8 mouse cellular contexts compared by ENCODE assay signal in the genomic region with DNA sequence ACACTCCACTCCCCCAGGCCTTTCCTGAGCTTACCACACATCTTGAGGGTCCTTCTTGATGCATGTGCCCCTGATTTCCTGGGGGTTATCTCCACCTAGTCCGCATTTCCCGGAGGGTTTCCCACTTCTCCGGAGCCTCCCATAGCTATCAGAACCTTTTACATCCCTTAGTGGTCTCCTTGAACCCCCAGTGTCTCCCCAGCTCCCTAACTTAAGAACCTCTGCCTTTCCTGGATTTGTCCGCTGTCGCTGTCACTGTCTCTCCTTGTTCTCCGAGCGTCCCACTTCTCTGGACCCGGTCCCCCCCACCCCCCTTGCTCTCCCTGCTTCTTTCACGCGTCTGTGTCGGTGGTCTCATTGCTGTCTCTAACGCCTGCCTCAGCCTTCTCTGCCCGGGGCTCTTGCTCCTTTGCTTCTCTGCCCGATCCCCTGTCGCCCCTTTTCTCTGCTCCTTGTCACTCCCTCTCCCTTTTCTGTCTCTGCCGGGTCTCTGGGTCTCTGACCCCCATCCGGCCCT. TPM values are rescaled to one million over a fixed set of nuclear protein-coding genes. Genes with fewer than 3 reads are reported as not detected.
DNase-seq lines count a peak whose midpoint lies in the region; ATAC-seq and TF ChIP-seq lines count a peak whose summit lies in the region.

No protein-coding gene starts in this region.

- H3K27ac ChIP-seq in kidney, embryonic 15.5 days = peak overlapping the region; percentile 81
- H3K27ac ChIP-seq in cortical plate, adult 2 months (ENCODE audit: insufficient read depth, low read length) = peak overlapping the region; percentile 95
- H3K27ac ChIP-seq in intestine, embryonic 14.5 days (ENCODE audit: low read depth) = peak overlapping the region; percentile 77

- under 1% methylated on average over 17 of the region's 17 CpGs for WGBS in kidney, embryonic 15.5 days
- WGBS in intestine, embryonic 14.5 days = under 1% methylated on average over 17 of the region's 17 CpGs

- no peak for TF ChIP-seq POLR2A in cortical plate, adult 2 months (IDR thresholded peaks at IDR 0.05; ENCODE audit: extremely low read depth, insufficient read depth, low read length)

- no peaks in the 10 kb centered on the region for H3K27me3 ChIP-seq in kidney, embryonic 15.5 days
- no peaks in the 10 kb centered on the region for H3K27me3 ChIP-seq in intestine, embryonic 14.5 days (replicated peaks; ENCODE audit: control insufficient read depth, insufficient read depth, low read length)

- H3K9ac ChIP-seq in kidney, embryonic 15.5 days = peak overlapping the region; percentile 95
- peak overlapping the region; percentile 93 for H3K9ac ChIP-seq in intestine, embryonic 14.5 days (ENCODE audit: low read length)

- H3K4me1 ChIP-seq in kidney, embryonic 15.5 days = peaks cover 82% of the 10 kb centered on the region
- peaks cover 34% of the 10 kb centered on the region for H3K4me1 ChIP-seq in cortical plate, adult 2 months (ENCODE audit: control insufficient read depth, insufficient read depth, low read length)
- peaks cover 67% of the 10 kb centered on the region for H3K4me1 ChIP-seq in intestine, embryonic 14.5 days (replicated peaks; ENCODE audit: control insufficient read depth, insufficient read depth, low read length)

- H3K4me3 ChIP-seq in kidney, embryonic 15.5 days (replicated peaks) = peak overlapping the region; percentile 81
- H3K4me3 ChIP-seq in cortical plate, adult 2 months (ENCODE audit: insufficient read depth, low read length) = peak overlapping the region; percentile 80
- H3K4me3 ChIP-seq in intestine, embryonic 14.5 days (ENCODE audit: low read depth, low read length) = peak overlapping the region; percentile 84

- no peaks in the 10 kb centered on the region for H3K9me3 ChIP-seq in kidney, embryonic 15.5 days (replicated peaks)
- no peaks in the 10 kb centered on the region for H3K9me3 ChIP-seq in intestine, embryonic 14.5 days (ENCODE audit: control insufficient read depth, low read length)

- DNase-seq in kidney, adult 8-10 months = no peak
- peak; percentile 80 for DNase-seq in intestine, embryonic 14.5 days (ENCODE audit: low spot score)
- DNase-seq in neural tube, embryonic 10.5 days (ENCODE audit: extremely low spot score, low spot score) = peak; percentile 61
- no peak for DNase-seq in cerebellum, postnatal 36 days
- no peak for DNase-seq in adrenal gland, postnatal 4 days (ENCODE audit: low spot score in 2 of 2)

- ATAC-seq in kidney, embryonic 15.5 days (replicated peaks; ENCODE audit: low FRiP score) = no peak
- ATAC-seq in intestine, embryonic 14.5 days (replicated peaks; ENCODE audit: low FRiP score, low TSS enrichment, low read depth) = no peak
- ATAC-seq in megakaryocyte progenitor cell, adult 5-6 weeks (replicated peaks; ENCODE audit: poor library complexity) = no peak

- no peaks in the 10 kb centered on the region for H3K36me3 ChIP-seq in kidney, embryonic 15.5 days
- H3K36me3 ChIP-seq in intestine, embryonic 14.5 days (ENCODE audit: control insufficient read depth, insufficient read depth, low read length) = no peaks in the 10 kb centered on the region

- H3K4me2 ChIP-seq in kidney, embryonic 15.5 days = peak overlapping the region; percentile 80
- H3K4me2 ChIP-seq in intestine, embryonic 14.5 days (ENCODE audit: low read length) = peak overlapping the region; percentile 80

- no peak for TF ChIP-seq CTCF in cortical plate, adult 2 months (IDR thresholded peaks at IDR 0.05; ENCODE audit: extremely low read depth, insufficient read depth, low read length)

RNA-seq across cellular contexts. Expression of a gene that starts 53.6 kb away (rescaled TPM):
- polyA plus RNA-seq in kidney, embryonic 15.5 days (2015; fragmentation: Nextera tagmentation; extraction: Ambion mirVana) = 305 and 466 TPM in 2 replicates
- 46.3 and 47.7 TPM in 2 replicates for polyA plus RNA-seq in cortical plate, adult 2 months (2012; rRNA removed)
- 1,449 and 1,579 TPM in 2 replicates for polyA plus RNA-seq in intestine, embryonic 14.5 days (2014; fragmentation: Nextera tagmentation; extraction: Ambion mirVana)
- total RNA-seq in adrenal gland, postnatal 4 days (2021) = 10 to 100 TPM; 82.3 to 84.4 TPM
- not detected in 2 replicates for total RNA-seq in megakaryocyte progenitor cell, adult 5-6 weeks (2015)
- total RNA-seq in megakaryocyte progenitor cell, adult 5-6 weeks (2017) = not detected in 2 replicates

Comparison
In these comparisons a context has a peak if more than half of its experiments do, and no peak if none do; other contexts are left out.
1. DNase-seq: peak in intestine, embryonic 14.5 days (single experiment) and neural tube, embryonic 10.5 days (single experiment); none in kidney, adult 8-10 months (0 of 2), cerebellum, postnatal 36 days (0 of 2) and adrenal gland, postnatal 4 days (0 of 2).
2. Peak in every context shown above with its lines, with median percentiles within 50 percentile points of each other: H3K27ac ChIP-seq and H3K4me3 ChIP-seq.